Mouse (Mus musculus) MEL (cell line): ENCODE measurements around the gene Pdyn. TPM values are rescaled to one million over a fixed set of nuclear protein-coding genes. Genes with fewer than 3 reads are reported as not detected.

Experiments used
- DNase-seq: peaks from one replicate; pipeline ENCODE4 v3.0.0; 2011; ENCODE audit warnings: low read depth, low spot score
- H3K27ac ChIP-seq: 2 replicates; pipeline ENCODE4 v1.5.1; 2012; ENCODE audit warnings: low read depth, mild to moderate bottlenecking, control low read depth, low read length, moderate library complexity; ENCODE audit not compliant: control insufficient read depth
- H3K27me3 ChIP-seq, 2 experiments: fragments of 150-350 bp in 1 of 2; sonication (generic) in 1 of 2; 2 replicates each; pipeline ENCODE4 v1.6.1; 2012; ENCODE audit warnings: low read length in 2 of 2, mild to moderate bottlenecking in 2 of 2, improper control_type of control experiment in 1 of 2, moderate library complexity in 1 of 2; ENCODE audit not compliant: insufficient read depth in 2 of 2, control insufficient read depth in 1 of 2
- H3K36me3 ChIP-seq, 2 experiments: 2 replicates each; pipeline ENCODE4 v1.6.1; 2012 to 2014; ENCODE audit warnings: low read length in 2 of 2, improper control_type of control experiment in 1 of 2, inconsistent platforms in 1 of 2, mild to moderate bottlenecking in 1 of 2; ENCODE audit not compliant: insufficient read depth in 2 of 2, control insufficient read depth in 1 of 2
- H3K4me1 ChIP-seq, 2 experiments: fragments of 150-350 bp in 1 of 2; sonication (generic) in 1 of 2; 2 replicates each; pipeline ENCODE4 v1.6.1; 2012; ENCODE audit warnings: low read length in 2 of 2, improper control_type of control experiment in 1 of 2, mild to moderate bottlenecking in 1 of 2; ENCODE audit not compliant: insufficient read depth in 2 of 2, control insufficient read depth in 1 of 2
- H3K4me3 ChIP-seq, 2 experiments: fragments of 150-350 bp in 1 of 2; sonication (generic) in 1 of 2; 2 replicates each; pipeline ENCODE4 v1.5.1; 2012; ENCODE audit warnings: low read depth in 2 of 2, low read length in 2 of 2, mild to moderate bottlenecking in 2 of 2, moderate library complexity in 2 of 2, control low read depth in 1 of 2, improper control_type of control experiment in 1 of 2; ENCODE audit not compliant: control insufficient read depth in 1 of 2, insufficient read depth in 1 of 2
- H3K79me2 ChIP-seq: 2 replicates; pipeline ENCODE4 v1.6.1; 2012; ENCODE audit warnings: mild to moderate bottlenecking, low read length, moderate library complexity; ENCODE audit not compliant: control insufficient read depth, poor library complexity, insufficient read depth
- H3K9ac ChIP-seq: 2 replicates; pipeline ENCODE4 v1.6.1; 2012; ENCODE audit warnings: low read depth, mild to moderate bottlenecking, control low read depth, low read length, moderate library complexity; ENCODE audit not compliant: control insufficient read depth, poor library complexity, severe bottlenecking
- H3K9me3 ChIP-seq: fragments of 150-350 bp; sonication (generic); replicated peaks from 2 replicates; pipeline ENCODE4 v1.6.1; 2012; ENCODE audit warnings: mild to moderate bottlenecking, low read length, improper control_type of control experiment, moderate library complexity; ENCODE audit not compliant: insufficient read depth
- CHD1 ChIP-seq: IDR thresholded peaks from 2 replicates; pipeline ENCODE4 v1.6.1; 2012; ENCODE audit warnings: low read depth, mild to moderate bottlenecking, inconsistent platforms, low read length, improper control_type of control experiment
- CHD2 ChIP-seq: IDR thresholded peaks from 2 replicates; pipeline ENCODE4 v1.6.1; 2011; ENCODE audit warnings: low read length, improper control_type of control experiment
- CTCF ChIP-seq, 3 experiments: IDR thresholded peaks in 2 of 3; conservative IDR thresholded peaks in 1 of 3; 2 replicates each; pipeline ENCODE4 v1.5.1; 2011 to 2012; ENCODE audit warnings: low read length in 3 of 3, low read depth in 2 of 3, mild to moderate bottlenecking in 2 of 3, improper control_type of control experiment in 1 of 3, inconsistent platforms in 1 of 3, mixed read lengths in 1 of 3, moderate library complexity in 1 of 3; ENCODE audit not compliant: control insufficient read depth in 1 of 3, insufficient read depth in 1 of 3, poor library complexity in 1 of 3, severe bottlenecking in 1 of 3
- E2F4 ChIP-seq: IDR thresholded peaks from 2 replicates; pipeline ENCODE4 v1.6.1; 2011; ENCODE audit warnings: low read depth, low read length, improper control_type of control experiment, borderline replicate concordance
- ELF1 ChIP-seq: IDR thresholded peaks from 2 replicates; pipeline ENCODE4 v1.6.1; 2014; ENCODE audit warnings: low read depth, mild to moderate bottlenecking, inconsistent platforms, low read length, improper control_type of control experiment, moderate library complexity
- EP300 ChIP-seq, 2 experiments: IDR thresholded peaks; 2 replicates each; pipeline ENCODE4 v1.6.1; 2011; ENCODE audit warnings: improper control_type of control experiment in 2 of 2, low read length in 2 of 2, low read depth in 1 of 2, mild to moderate bottlenecking in 1 of 2
- GATA1 ChIP-seq: IDR thresholded peaks from 2 replicates; pipeline ENCODE4 v1.6.1; 2011; ENCODE audit warnings: low read depth, low read length, improper control_type of control experiment
- HCFC1 ChIP-seq: IDR thresholded peaks from 2 replicates; pipeline ENCODE4 v1.6.1; 2012; ENCODE audit warnings: low read depth, mild to moderate bottlenecking, inconsistent platforms, low read length, improper control_type of control experiment, moderate library complexity
- JUND ChIP-seq: IDR thresholded peaks from 2 replicates; pipeline ENCODE4 v1.6.1; 2011; ENCODE audit warnings: low read depth, mild to moderate bottlenecking, improper control_type of control experiment, low read length
- KAT2A ChIP-seq: conservative IDR thresholded peaks from 2 replicates; pipeline ENCODE4 v1.6.1; 2012; ENCODE audit warnings: low read depth, low read length, improper control_type of control experiment, inconsistent platforms
- MAFK ChIP-seq: IDR thresholded peaks from 2 replicates; pipeline ENCODE4 v1.6.1; 2011; ENCODE audit warnings: low read depth, mild to moderate bottlenecking, low read length, improper control_type of control experiment, borderline replicate concordance
- MAX ChIP-seq: IDR thresholded peaks from 2 replicates; pipeline ENCODE4 v1.6.1; 2011; ENCODE audit warnings: low read length, improper control_type of control experiment
- MAZ ChIP-seq: IDR thresholded peaks from 2 replicates; pipeline ENCODE4 v1.6.1; 2012; ENCODE audit warnings: low read depth, mild to moderate bottlenecking, inconsistent platforms, low read length, improper control_type of control experiment
- MEF2A ChIP-seq: IDR thresholded peaks from 2 replicates; pipeline ENCODE4 v1.6.1; 2014; ENCODE audit warnings: low read depth, mild to moderate bottlenecking, inconsistent platforms, low read length, improper control_type of control experiment; ENCODE audit not compliant: poor library complexity, insufficient replicate concordance, severe bottlenecking; ENCODE audit errors: extremely low read depth
- NELFE ChIP-seq: IDR thresholded peaks from 2 replicates; pipeline ENCODE4 v1.6.1; 2011; ENCODE audit warnings: low read depth, low read length, improper control_type of control experiment
- POLR2A ChIP-seq, 2 experiments: IDR thresholded peaks; 2 replicates each; pipeline ENCODE4 v1.6.1; 2011 to 2012; ENCODE audit warnings: low read length in 2 of 2, mild to moderate bottlenecking in 2 of 2, control low read depth in 1 of 2, improper control_type of control experiment in 1 of 2, low read depth in 1 of 2, moderate library complexity in 1 of 2; ENCODE audit not compliant: control insufficient read depth in 1 of 2, insufficient read depth in 1 of 2, poor library complexity in 1 of 2
- POLR2AphosphoS2 ChIP-seq: IDR thresholded peaks from 2 replicates; pipeline ENCODE4 v1.6.1; 2011; ENCODE audit warnings: low read length, improper control_type of control experiment
- RAD21 ChIP-seq: IDR thresholded peaks from 2 replicates; pipeline ENCODE4 v1.6.1; 2011; ENCODE audit warnings: mild to moderate bottlenecking, low read depth, low read length, improper control_type of control experiment
- SMC3 ChIP-seq: IDR thresholded peaks from 2 replicates; pipeline ENCODE4 v1.6.1; 2011; ENCODE audit warnings: low read depth, low read length, improper control_type of control experiment
- TBP ChIP-seq: IDR thresholded peaks from 2 replicates; pipeline ENCODE4 v1.8.0; 2011; ENCODE audit warnings: low read depth, low read length, improper control_type of control experiment
- UBTF ChIP-seq: IDR thresholded peaks from 2 replicates; pipeline ENCODE4 v1.6.1; 2012; ENCODE audit warnings: low read depth, mild to moderate bottlenecking, inconsistent platforms, low read length, improper control_type of control experiment, moderate library complexity, borderline replicate concordance; ENCODE audit not compliant: insufficient read depth
- USF2 ChIP-seq, 2 experiments: IDR thresholded peaks; 2 replicates each; pipeline ENCODE4 v1.6.1; 2011 to 2012; ENCODE audit warnings: improper control_type of control experiment in 2 of 2, low read length in 2 of 2, borderline replicate concordance in 1 of 2, inconsistent platforms in 1 of 2, low read depth in 1 of 2, mild to moderate bottlenecking in 1 of 2; ENCODE audit not compliant: insufficient read depth in 1 of 2
- ZC3H11A ChIP-seq: IDR thresholded peaks from 2 replicates; pipeline ENCODE4 v1.6.1; 2012; ENCODE audit warnings: low read depth, mild to moderate bottlenecking, inconsistent platforms, low read length, improper control_type of control experiment
- ZKSCAN1 ChIP-seq: IDR thresholded peaks from 2 replicates; pipeline ENCODE4 v1.6.1; 2012; ENCODE audit warnings: low read depth, mild to moderate bottlenecking, inconsistent platforms, low read length, improper control_type of control experiment, moderate library complexity
- ZMIZ1 ChIP-seq: IDR thresholded peaks from 2 replicates; pipeline ENCODE4 v1.6.1; 2012; ENCODE audit warnings: low read depth, mild to moderate bottlenecking, inconsistent platforms, low read length, improper control_type of control experiment, moderate library complexity
- polyA plus RNA-seq, 2 experiments: library from polyadenylated mRNA; stranded (reverse) in 1 of 2; unstranded in 1 of 2; fragments of >175 nt in 1 of 2; fragments of >200 nt in 1 of 2; gene quantifications; 2 replicates each; pipeline versions ENCODE4 v1.2.1 to v1.2.4; 2012; ENCODE audit warnings: low replicate concordance in 2 of 2, low read depth in 1 of 2; ENCODE audit not compliant: insufficient read length in 2 of 2, insufficient read depth in 1 of 2, missing spikeins in 1 of 2
- total RNA-seq: library from RNA; depleted of rRNA; stranded (reverse); fragments of 300-350 nt; gene quantifications from 2 replicates; pipeline ENCODE4 v1.2.3, GENCODE M21; 2012

Pdyn gene
- total and polyA plus RNA-seq, 3 experiments = 0.19 TPM; not detected in 2

GRCm38 (mm10) chr2:129674935-129675634, 24.6 kb downstream of the Pdyn start (continued):
- no peak for TF ChIP-seq JUND
- peak; percentile 95 for TF ChIP-seq SMC3
- no peak for TF ChIP-seq HCFC1
- no peak for TF ChIP-seq EP300 (IDR thresholded peaks at IDR 0.05; ENCODE audit: low read depth in 1 of 2, low read length in 2 of 2)
- no peak for TF ChIP-seq POLR2AphosphoS2
- no peak for TF ChIP-seq UBTF
- no peak for TF ChIP-seq MAZ
- TF ChIP-seq POLR2A (IDR thresholded peaks at IDR 0.05; ENCODE audit: control insufficient read depth in 1 of 2, insufficient read depth in 1 of 2, low read depth in 1 of 2, low read length in 2 of 2, poor library complexity in 1 of 2) = no peak
- TF ChIP-seq CHD1 = no peak
- no peak for TF ChIP-seq CHD2
- TF ChIP-seq KAT2A = no peak
- TF ChIP-seq CTCF (IDR thresholded peaks at IDR 0.05 in 2 of 3, conservative IDR thresholded peaks at IDR 0.05 in 1 of 3; ENCODE audit: control insufficient read depth in 1 of 3, insufficient read depth in 1 of 3, low read depth in 2 of 3, low read length in 3 of 3, poor library complexity in 1 of 3, severe bottlenecking in 1 of 3) = peak; percentile 70 to 100 (median 97)
- TF ChIP-seq, all 39 proteins: peak for 5

- Histone ChIP-seq H3K9me3 (no peaks in the 10 kb centered on the region), H3K4me3 (no peak overlapping the region), H3K27ac (no peak overlapping the region), H3K4me1 (no peaks in the 10 kb centered on the region), H3K36me3 (no peaks in the 10 kb centered on the region), H3K27me3 (peaks cover 0 to 3% of the 10 kb centered on the region in 2 experiments; a peak in 2 of 4 replicates), H3K79me2 (no peaks in the 10 kb centered on the region)
- no peak for DNase-seq
- TF ChIP-seq GATA1 = no peak
- no peak for TF ChIP-seq CHD2
- TF ChIP-seq TBP = no peak
- TF ChIP-seq NELFE = no peak
- TF ChIP-seq POLR2AphosphoS2 = no peak
- TF ChIP-seq MAFK = no peak
- TF ChIP-seq SMC3 = no peak
- no peak for TF ChIP-seq ZMIZ1
- TF ChIP-seq MEF2A = no peak
- no peak for TF ChIP-seq E2F4
- TF ChIP-seq ZKSCAN1 = no peak
- TF ChIP-seq MAX = no peak
- no peak for TF ChIP-seq USF2 (IDR thresholded peaks at IDR 0.05; ENCODE audit: borderline replicate concordance in 1 of 2, insufficient read depth in 1 of 2, low read depth in 1 of 2, low read length in 2 of 2)
- TF ChIP-seq ZC3H11A = no peak
- TF ChIP-seq ELF1 = no peak
- TF ChIP-seq RAD21 = no peak
- TF ChIP-seq, all 39 proteins: peak for 0
- no peak overlapping the region for H3K9ac ChIP-seq
Observed at GRCm38 (mm10) chr2:129671911-129672310, 27.7 kb downstream of the Pdyn start.
